Mouse (Mus musculus) CD4-positive, CD25-positive, alpha-beta regulatory T cell, adult 4 months (primary cell): ENCODE data around the gene A430078G23Rik. TPM values are rescaled to one million over a fixed set of nuclear protein-coding genes. Genes with fewer than 3 reads are reported as not detected.
A peak's percentile ranks its signal among the peaks of the same experiment; 100 is the strongest.

Source experiments
- ATAC-seq: one replicate; pipeline ENCODE4 v1.8.0; 2017
- polyA plus RNA-seq, 2 experiments: library from polyadenylated mRNA; unstranded; fragments of 100-300 nt; shearing (Covaris generic); gene quantifications; one replicate each; pipeline ENCODE4 v1.2.1; 2017

The A430078G23Rik gene
- polyA plus RNA-seq, 2 experiments from 2014 or later: 38.2 to 52.0 TPM

GRCm38 (mm10) chr8:3414639-3415190 lies 61.5 kb downstream of the A430078G23Rik start:
- no peak for ATAC-seq

DNA sequence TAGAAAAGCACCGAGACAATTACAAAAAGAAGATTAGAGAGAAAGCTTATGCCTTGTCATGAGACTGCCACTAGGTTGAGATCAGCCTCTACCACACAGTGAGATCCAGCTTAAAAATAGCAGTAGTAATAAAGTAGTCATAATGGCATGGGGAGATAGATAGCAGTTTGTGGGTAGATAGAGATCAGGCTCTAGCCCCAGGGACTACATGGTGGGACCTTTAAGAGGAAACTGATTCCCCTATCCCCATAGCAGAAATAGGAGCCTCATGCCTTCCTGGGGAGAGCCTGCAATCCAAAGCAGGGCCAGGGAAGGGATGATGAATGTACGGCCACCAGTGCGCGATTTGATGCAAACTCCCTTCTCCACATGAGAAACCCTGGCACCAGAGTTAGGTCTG lies 62.0 kb downstream of the A430078G23Rik start:
- ATAC-seq: no peak

DNA sequence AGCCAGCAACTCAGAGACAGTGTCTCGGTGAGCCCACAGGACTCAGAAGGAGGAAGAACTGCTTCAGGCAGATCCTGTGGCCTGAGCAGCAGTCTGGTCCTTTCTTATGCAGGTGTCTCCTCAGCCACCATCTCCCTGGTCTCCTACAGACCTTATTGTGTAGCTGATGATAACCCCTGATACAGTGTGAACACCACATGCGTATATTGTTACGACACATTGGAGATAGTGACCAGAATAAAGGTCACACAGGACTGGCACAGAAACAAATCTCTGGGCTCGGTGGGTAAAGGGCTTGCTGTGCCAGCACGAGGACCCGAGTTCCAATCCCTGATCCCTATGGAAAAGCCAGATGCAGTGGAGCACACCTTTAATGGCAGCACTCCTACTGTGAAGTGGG lies 62.4 kb downstream of the A430078G23Rik start:
- ATAC-seq: no peak

GRCm38 (mm10) chr8:3416846-3417245 lies 63.6 kb downstream of the A430078G23Rik start:
- ATAC-seq: no peak

GRCm38 (mm10) chr8:3417455-3417854 lies 64.2 kb downstream of the A430078G23Rik start:
- ATAC-seq: no peak

DNA sequence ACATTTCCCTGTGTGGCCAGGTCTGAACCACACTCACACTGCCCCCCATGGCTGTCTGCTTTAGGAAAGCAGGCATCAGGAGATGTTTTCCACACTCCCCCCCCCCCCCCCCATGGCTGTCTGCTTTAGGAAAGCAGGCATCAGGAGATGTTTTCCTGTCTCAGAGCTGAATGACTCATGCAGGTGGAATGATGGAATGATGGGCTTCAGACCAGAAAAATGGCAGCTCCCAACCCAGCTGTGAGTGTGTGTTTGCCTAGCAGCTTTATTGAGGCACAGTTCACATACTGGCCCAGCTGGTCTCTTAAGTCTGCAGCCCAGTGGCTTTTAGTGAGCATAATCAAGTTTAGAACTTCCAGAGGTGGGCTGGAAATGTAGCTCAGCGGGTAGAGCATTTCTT lies 64.9 kb downstream of the A430078G23Rik start:
- no peak for ATAC-seq

GRCm38 (mm10) chr8:3420105-3420706 lies 67.0 kb downstream of the A430078G23Rik start:
- no peak for ATAC-seq

DNA sequence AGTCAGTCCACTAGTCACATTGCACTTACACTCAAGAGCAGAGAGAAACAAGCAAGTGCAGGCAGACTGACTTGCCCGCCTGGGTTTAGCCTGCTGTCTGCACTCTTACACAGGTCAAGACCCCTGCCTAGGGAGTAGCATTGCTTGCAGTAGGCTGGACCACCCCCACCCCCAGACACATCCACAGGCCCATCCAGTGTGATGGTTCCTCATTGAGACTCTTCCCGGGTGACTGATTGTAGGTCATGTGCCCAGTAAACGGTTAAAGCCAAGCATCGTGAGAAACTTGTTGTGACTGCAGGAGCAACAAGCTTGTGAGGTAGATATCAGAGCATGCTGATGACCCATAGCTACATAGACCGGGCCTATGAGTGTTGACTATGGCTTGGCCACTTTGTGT lies 68.3 kb downstream of the A430078G23Rik start:
- no peak for ATAC-seq

DNA sequence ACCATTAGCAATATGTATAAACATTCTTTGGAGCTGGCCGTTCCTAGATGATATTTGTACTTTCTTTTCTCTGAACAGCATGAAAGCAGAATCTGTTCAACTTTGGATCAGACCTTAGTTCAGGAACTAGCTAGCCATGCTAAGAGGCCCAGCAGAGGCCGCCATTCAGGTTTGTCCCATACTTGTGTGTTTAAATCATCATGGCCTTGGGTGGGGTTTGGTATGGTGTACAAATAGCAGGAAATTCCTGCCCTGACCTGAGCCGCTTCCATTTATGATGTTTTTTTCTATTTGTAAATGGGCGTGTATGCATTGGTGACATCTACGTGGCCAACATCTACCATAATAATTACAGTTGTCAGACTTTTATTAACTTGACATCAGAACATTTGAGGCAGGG lies 72.0 kb downstream of the A430078G23Rik start:
- ATAC-seq: no peak

DNA sequence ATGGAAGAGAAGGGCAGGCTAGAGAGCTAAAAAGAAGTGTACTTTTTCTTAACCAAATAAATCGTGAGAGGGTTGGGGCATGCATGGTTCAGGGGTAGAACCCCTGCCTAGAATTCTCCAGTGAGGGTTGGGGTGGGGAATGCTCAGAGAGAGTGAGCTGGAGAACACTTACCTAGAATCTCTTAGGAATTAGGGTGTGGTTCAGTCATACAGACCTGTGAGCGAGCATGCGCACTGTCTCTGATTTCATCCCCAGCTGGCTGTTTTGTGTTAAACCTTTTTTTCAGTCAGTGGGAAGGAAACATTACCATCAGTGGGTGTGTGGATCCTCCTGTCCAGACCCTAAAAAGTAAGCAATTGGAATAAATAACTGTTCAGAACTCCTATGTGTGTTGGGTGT lies 73.0 kb downstream of the A430078G23Rik start:
- no peak for ATAC-seq

GRCm38 (mm10) chr8:3428426-3428825 lies 75.2 kb downstream of the A430078G23Rik start:
- ATAC-seq: no peak

DNA sequence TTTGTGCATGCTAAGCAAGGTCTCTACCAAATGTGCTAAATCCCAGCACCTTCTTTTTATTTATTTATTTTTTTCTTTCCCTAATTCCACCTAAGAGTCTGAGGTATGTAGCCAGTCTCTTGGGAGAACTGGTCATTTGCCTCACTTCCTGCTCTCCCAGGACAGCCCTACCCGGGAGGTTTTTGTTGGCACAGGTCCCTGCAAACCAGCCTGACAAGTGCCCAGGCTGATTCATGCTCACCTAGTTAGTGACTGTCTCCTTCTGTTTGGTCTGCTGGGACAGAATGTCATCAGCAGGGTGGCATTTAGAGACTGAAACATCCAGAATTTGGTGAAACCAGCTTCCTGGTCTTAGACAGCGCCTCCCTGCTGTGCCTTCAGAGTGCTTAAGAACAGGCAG lies 76.8 kb downstream of the A430078G23Rik start:
- no peak for ATAC-seq

DNA sequence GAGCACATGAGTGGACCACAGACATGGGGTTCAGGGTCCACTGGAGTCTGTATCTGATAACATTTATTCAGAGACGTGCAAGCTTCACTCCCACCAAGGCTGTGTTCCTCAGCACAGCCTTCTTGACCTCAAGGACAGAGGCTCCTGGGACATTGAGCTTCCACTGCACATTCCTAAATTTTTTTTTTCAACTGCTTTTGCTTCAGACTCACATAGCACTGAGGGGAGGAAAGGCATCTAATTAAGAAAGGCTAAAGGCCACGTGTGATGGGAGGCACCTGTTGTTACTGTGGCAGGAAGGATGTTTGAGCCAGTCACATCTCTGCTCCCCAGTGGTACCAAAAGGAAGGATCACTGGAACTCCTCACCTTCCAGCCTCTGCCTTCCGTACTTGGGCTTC lies 77.9 kb downstream of the A430078G23Rik start:
- no peak for ATAC-seq

- ATAC-seq: no peak
These were observed 83.3 kb downstream of the A430078G23Rik start for GRCm38 (mm10) chr8:3436492-3436891.

- peak; percentile 43 for ATAC-seq
These were observed 86.3 kb downstream of the A430078G23Rik start for GRCm38 (mm10) chr8:3439510-3439909.

Other genes with a start within 250 kb of the A430078G23Rik start
- gene Insr, start 73.8 kb upstream of the A430078G23Rik start, polyA plus RNA-seq: 10 to 100 TPM; 10.6 to 12.0 TPM
- 10 to 100 TPM; 27.6 to 35.8 TPM for gene Arhgef18, start 39.6 kb downstream of the A430078G23Rik start, polyA plus RNA-seq
- gene Pex11g, start 114.3 kb downstream of the A430078G23Rik start, polyA plus RNA-seq: 10 to 100 TPM; 18.2 to 22.7 TPM
- gene Tex45, start 117.4 kb downstream of the A430078G23Rik start, polyA plus RNA-seq: not detected
- gene Zfp358, start 139.7 kb downstream of the A430078G23Rik start, polyA plus RNA-seq: 1 to 10 TPM; 1.0 to 1.6 TPM
- 10 to 100 TPM; 16.1 to 18.6 TPM for gene Mcoln1, start 147.0 kb downstream of the A430078G23Rik start, polyA plus RNA-seq
- 10 to 100 TPM; 26.1 to 43.7 TPM for gene Pnpla6, start 162.0 kb downstream of the A430078G23Rik start, polyA plus RNA-seq
- gene C330021F23Rik, start 214.6 kb downstream of the A430078G23Rik start, polyA plus RNA-seq: 1 to 10 TPM in 1 of 2 experiments, not detected in 1; 1.4 TPM
- not detected for gene Camsap3, start 233.9 kb downstream of the A430078G23Rik start, polyA plus RNA-seq